Mouse (Mus musculus): Measurements from ENCODE around the gene Smc4. TPM values are rescaled to one million over a fixed set of nuclear protein-coding genes. Genes with fewer than 3 reads are reported as not detected.

The Smc4 gene
- polyA plus RNA-seq, 1 experiment from 2014 or later, result 226 TPM

DNA sequence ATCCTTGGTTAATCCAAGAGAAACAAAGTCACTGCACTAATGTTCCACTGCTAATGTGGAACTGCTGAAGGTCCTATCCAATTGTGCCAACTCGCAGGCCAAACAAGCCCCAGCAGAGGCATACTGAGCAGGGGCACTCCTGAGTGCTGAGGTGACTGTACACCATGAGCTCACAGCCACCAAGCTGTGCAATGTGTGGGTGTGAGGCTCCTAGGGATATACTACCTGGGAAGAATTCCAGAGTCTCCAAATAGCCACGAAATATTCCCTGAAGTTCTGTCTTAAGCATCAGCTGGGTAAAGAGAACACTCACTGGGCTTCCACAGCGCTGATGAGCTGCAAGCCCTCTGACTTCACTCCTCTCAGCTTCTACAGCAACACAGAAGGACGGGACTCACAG lies 43.1 kb downstream of the Smc4 start:
- Histone ChIP-seq H3K36me3 (replicated peaks; ENCODE audit: control insufficient read depth, insufficient read depth, low read depth, low read length) (no peaks in the 10 kb centered on the region), H3K27ac (replicated peaks; ENCODE audit: low read depth, low read length) (no peak overlapping the region), H3K9ac (replicated peaks; ENCODE audit: low read length) (no peak overlapping the region), H3K4me3 (ENCODE audit: low read depth, low read length) (no peak overlapping the region), H3K27me3 (ENCODE audit: control insufficient read depth, insufficient read depth, low read length) (no peaks in the 10 kb centered on the region), H3K4me1 (ENCODE audit: control insufficient read depth, insufficient read depth, low read length) (no peaks in the 10 kb centered on the region), H3K4me2 (ENCODE audit: low read depth, low read length) (no peak overlapping the region), H3K9me3 (replicated peaks; ENCODE audit: control insufficient read depth, low read length) (no peaks in the 10 kb centered on the region)
- DNase-seq (ENCODE audit: low spot score) (no peak), ATAC-seq (replicated peaks; ENCODE audit: insufficient number of reproducible peaks, low FRiP score, low TSS enrichment, low read depth) (no peak)
- whole genome bisulfite sequencing, result 70% methylated on average over 4 of the region's 4 CpGs

GRCm38 (mm10) chr3:69049011-69049410 lies 44.5 kb downstream of the Smc4 start:
- ATAC-seq (replicated peaks; ENCODE audit: insufficient number of reproducible peaks, low FRiP score, low TSS enrichment, low read depth) (no peak), DNase-seq (ENCODE audit: low spot score) (no peak)
- Histone ChIP-seq H3K36me3 (replicated peaks; ENCODE audit: control insufficient read depth, insufficient read depth, low read depth, low read length) (no peaks in the 10 kb centered on the region), H3K27me3 (ENCODE audit: control insufficient read depth, insufficient read depth, low read length) (no peaks in the 10 kb centered on the region), H3K27ac (replicated peaks; ENCODE audit: low read depth, low read length) (no peak overlapping the region), H3K4me1 (ENCODE audit: control insufficient read depth, insufficient read depth, low read length) (no peaks in the 10 kb centered on the region), H3K9me3 (replicated peaks; ENCODE audit: control insufficient read depth, low read length) (no peaks in the 10 kb centered on the region), H3K4me2 (ENCODE audit: low read depth, low read length) (no peak overlapping the region), H3K9ac (replicated peaks; ENCODE audit: low read length) (no peak overlapping the region), H3K4me3 (ENCODE audit: low read depth, low read length) (no peak overlapping the region)
- 72% methylated on average over 6 of the region's 6 CpGs for WGBS

DNA sequence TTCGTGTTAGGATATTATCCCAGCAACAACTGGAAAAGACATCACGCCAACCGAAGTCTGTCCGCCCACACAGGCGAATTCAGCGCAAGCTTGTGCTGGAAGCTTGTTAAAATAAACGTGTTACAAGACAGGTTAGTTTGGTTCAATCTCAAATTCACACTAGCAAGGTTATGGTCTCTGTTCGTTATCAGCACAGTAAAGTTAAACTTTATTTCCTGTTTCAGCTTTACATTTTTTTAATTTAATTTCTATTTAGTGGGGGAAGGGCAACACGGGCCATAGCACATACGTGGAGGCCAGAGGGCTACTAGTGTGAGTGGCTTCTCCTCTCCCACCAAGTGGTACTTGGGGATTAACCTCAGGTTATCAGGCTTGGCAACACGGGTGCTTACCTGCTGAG lies 47.4 kb downstream of the Smc4 start:
- H3K4me3 ChIP-seq (ENCODE audit: low read depth, low read length), result no peak overlapping the region
- no peak overlapping the region for H3K4me2 ChIP-seq (ENCODE audit: low read depth, low read length)
- no peaks in the 10 kb centered on the region for H3K9me3 ChIP-seq (replicated peaks; ENCODE audit: control insufficient read depth, low read length)
- no peak overlapping the region for H3K27ac ChIP-seq (replicated peaks; ENCODE audit: low read depth, low read length)
- ATAC-seq (replicated peaks; ENCODE audit: insufficient number of reproducible peaks, low FRiP score, low TSS enrichment, low read depth) (no peak), DNase-seq (ENCODE audit: low spot score) (no peak)
- H3K9ac ChIP-seq (replicated peaks; ENCODE audit: low read length), result no peak overlapping the region
- WGBS, result 92% methylated on average over 11 of the region's 11 CpGs
- H3K36me3 ChIP-seq (replicated peaks; ENCODE audit: control insufficient read depth, insufficient read depth, low read depth, low read length), result no peaks in the 10 kb centered on the region
- H3K4me1 ChIP-seq (ENCODE audit: control insufficient read depth, insufficient read depth, low read length), result no peaks in the 10 kb centered on the region
- H3K27me3 ChIP-seq (ENCODE audit: control insufficient read depth, insufficient read depth, low read length), result no peaks in the 10 kb centered on the region

- no peak overlapping the region for H3K4me3 ChIP-seq (ENCODE audit: low read depth, low read length)
- ATAC-seq (replicated peaks; ENCODE audit: insufficient number of reproducible peaks, low FRiP score, low TSS enrichment, low read depth) (no peak), DNase-seq (ENCODE audit: low spot score) (no peak)
- no peak overlapping the region for H3K4me2 ChIP-seq (ENCODE audit: low read depth, low read length)
- 83% methylated on average over 7 of the region's 7 CpGs for WGBS
- no peaks in the 10 kb centered on the region for H3K27me3 ChIP-seq (ENCODE audit: control insufficient read depth, insufficient read depth, low read length)
- H3K9ac ChIP-seq (replicated peaks; ENCODE audit: low read length), result no peak overlapping the region
- no peak overlapping the region for H3K27ac ChIP-seq (replicated peaks; ENCODE audit: low read depth, low read length)
- no peaks in the 10 kb centered on the region for H3K9me3 ChIP-seq (replicated peaks; ENCODE audit: control insufficient read depth, low read length)
- no peaks in the 10 kb centered on the region for H3K36me3 ChIP-seq (replicated peaks; ENCODE audit: control insufficient read depth, insufficient read depth, low read depth, low read length)
- H3K4me1 ChIP-seq (ENCODE audit: control insufficient read depth, insufficient read depth, low read length), result no peaks in the 10 kb centered on the region
These were observed 50.4 kb downstream of the Smc4 start for GRCm38 (mm10) chr3:69054760-69055432.

- Histone ChIP-seq H3K27me3 (ENCODE audit: control insufficient read depth, insufficient read depth, low read length) (no peaks in the 10 kb centered on the region), H3K4me2 (ENCODE audit: low read depth, low read length) (no peak overlapping the region), H3K36me3 (replicated peaks; ENCODE audit: control insufficient read depth, insufficient read depth, low read depth, low read length) (no peaks in the 10 kb centered on the region), H3K9ac (replicated peaks; ENCODE audit: low read length) (no peak overlapping the region), H3K9me3 (replicated peaks; ENCODE audit: control insufficient read depth, low read length) (no peaks in the 10 kb centered on the region), H3K27ac (replicated peaks; ENCODE audit: low read depth, low read length) (no peak overlapping the region), H3K4me1 (ENCODE audit: control insufficient read depth, insufficient read depth, low read length) (no peaks in the 10 kb centered on the region), H3K4me3 (ENCODE audit: low read depth, low read length) (no peak overlapping the region)
- ATAC-seq (replicated peaks; ENCODE audit: insufficient number of reproducible peaks, low FRiP score, low TSS enrichment, low read depth), result no peak
- WGBS, result 89% methylated on average over 3 of the region's 3 CpGs
- no peak for DNase-seq (ENCODE audit: low spot score)
These were observed 51.3 kb downstream of the Smc4 start for GRCm38 (mm10) chr3:69055871-69056270.

DNA sequence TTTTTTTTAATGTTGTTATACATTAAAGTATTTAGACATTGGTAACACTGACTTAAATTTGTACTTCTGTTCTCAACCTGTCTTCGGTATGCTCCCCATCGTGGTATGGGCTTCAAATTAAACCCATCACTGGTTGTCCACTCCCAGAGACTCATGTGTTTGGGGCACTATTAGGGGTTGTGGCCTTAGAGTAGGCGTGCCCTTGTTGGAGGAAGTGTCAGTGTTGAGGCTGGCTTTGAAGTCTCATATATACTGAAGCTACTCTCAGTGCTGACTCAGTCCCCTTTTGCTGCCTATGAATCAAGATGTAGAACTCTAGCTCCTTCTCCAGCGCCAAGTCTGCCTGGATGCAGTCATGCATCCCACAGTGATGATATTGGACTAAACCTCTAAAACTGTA lies 56.1 kb downstream of the Smc4 start:
- H3K4me2 ChIP-seq (ENCODE audit: low read depth, low read length), result no peak overlapping the region
- no peak for ATAC-seq (replicated peaks; ENCODE audit: insufficient number of reproducible peaks, low FRiP score, low TSS enrichment, low read depth)
- no peaks in the 10 kb centered on the region for H3K9me3 ChIP-seq (replicated peaks; ENCODE audit: control insufficient read depth, low read length)
- no peaks in the 10 kb centered on the region for H3K4me1 ChIP-seq (ENCODE audit: control insufficient read depth, insufficient read depth, low read length)
- no peak for DNase-seq (ENCODE audit: low spot score)
- H3K9ac ChIP-seq (replicated peaks; ENCODE audit: low read length), result no peak overlapping the region
- H3K27ac ChIP-seq (replicated peaks; ENCODE audit: low read depth, low read length), result no peak overlapping the region
- H3K36me3 ChIP-seq (replicated peaks; ENCODE audit: control insufficient read depth, insufficient read depth, low read depth, low read length), result no peaks in the 10 kb centered on the region
- H3K27me3 ChIP-seq (ENCODE audit: control insufficient read depth, insufficient read depth, low read length), result no peaks in the 10 kb centered on the region
- H3K4me3 ChIP-seq (ENCODE audit: low read depth, low read length), result no peak overlapping the region
- 90% methylated on average over 4 of the region's 4 CpGs for WGBS

GRCm38 (mm10) chr3:69062764-69063163 lies 58.2 kb downstream of the Smc4 start:
- Histone ChIP-seq H3K4me1 (ENCODE audit: control insufficient read depth, insufficient read depth, low read length) (no peaks in the 10 kb centered on the region), H3K9me3 (replicated peaks; ENCODE audit: control insufficient read depth, low read length) (no peaks in the 10 kb centered on the region), H3K9ac (replicated peaks; ENCODE audit: low read length) (no peak overlapping the region), H3K36me3 (replicated peaks; ENCODE audit: control insufficient read depth, insufficient read depth, low read depth, low read length) (no peaks in the 10 kb centered on the region), H3K27ac (replicated peaks; ENCODE audit: low read depth, low read length) (no peak overlapping the region), H3K4me3 (ENCODE audit: low read depth, low read length) (no peak overlapping the region), H3K4me2 (ENCODE audit: low read depth, low read length) (no peak overlapping the region), H3K27me3 (ENCODE audit: control insufficient read depth, insufficient read depth, low read length) (no peaks in the 10 kb centered on the region)
- WGBS, result 96% methylated on average over 1 of the region's 1 CpGs
- DNase-seq (ENCODE audit: low spot score) (no peak), ATAC-seq (replicated peaks; ENCODE audit: insufficient number of reproducible peaks, low FRiP score, low TSS enrichment, low read depth) (no peak)

- no peaks in the 10 kb centered on the region for H3K9me3 ChIP-seq (replicated peaks; ENCODE audit: control insufficient read depth, low read length)
- no peak overlapping the region for H3K4me2 ChIP-seq (ENCODE audit: low read depth, low read length)
- no peak overlapping the region for H3K9ac ChIP-seq (replicated peaks; ENCODE audit: low read length)
- no peak overlapping the region for H3K27ac ChIP-seq (replicated peaks; ENCODE audit: low read depth, low read length)
- H3K4me3 ChIP-seq (ENCODE audit: low read depth, low read length), result no peak overlapping the region
- H3K36me3 ChIP-seq (replicated peaks; ENCODE audit: control insufficient read depth, insufficient read depth, low read depth, low read length), result no peaks in the 10 kb centered on the region
- ATAC-seq (replicated peaks; ENCODE audit: insufficient number of reproducible peaks, low FRiP score, low TSS enrichment, low read depth) (no peak), DNase-seq (ENCODE audit: low spot score) (peak; percentile 67)
- no peaks in the 10 kb centered on the region for H3K27me3 ChIP-seq (ENCODE audit: control insufficient read depth, insufficient read depth, low read length)
- no peaks in the 10 kb centered on the region for H3K4me1 ChIP-seq (ENCODE audit: control insufficient read depth, insufficient read depth, low read length)
- 62% methylated on average over 1 of the region's 1 CpGs for WGBS
These were observed 59.5 kb downstream of the Smc4 start for GRCm38 (mm10) chr3:69064005-69064404.
